Mouse (Mus musculus) bone marrow macrophage, adult 2 months (primary cell): ENCODE data around the gene Vgll3. TPM values are rescaled to one million over a fixed set of nuclear protein-coding genes. Genes with fewer than 3 reads are reported as not detected.

Experiments used
- H3K27ac ChIP-seq: 2 replicates; pipeline ENCODE4 v1.5.1; 2012; ENCODE audit warnings: low read depth, low read length; ENCODE audit not compliant: insufficient read depth
- H3K4me1 ChIP-seq: 2 replicates; pipeline ENCODE4 v1.6.1; 2012; ENCODE audit warnings: low read length; ENCODE audit not compliant: control insufficient read depth, insufficient read depth
- H3K4me3 ChIP-seq: 2 replicates; pipeline ENCODE4 v1.5.1; 2012; ENCODE audit warnings: mild to moderate bottlenecking, low read length, moderate library complexity; ENCODE audit not compliant: insufficient read depth
- CTCF ChIP-seq: IDR thresholded peaks from 2 replicates; pipeline ENCODE4 v1.5.1; 2012; ENCODE audit warnings: low read depth, mild to moderate bottlenecking, low read length, moderate library complexity
- POLR2A ChIP-seq: IDR thresholded peaks from 2 replicates; pipeline ENCODE4 v1.6.1; 2012; ENCODE audit warnings: mild to moderate bottlenecking, low read depth, low read length, borderline replicate concordance
- polyA plus RNA-seq: library from polyadenylated mRNA; stranded (reverse); fragments of >200 nt; gene quantifications from 2 replicates; pipeline ENCODE4 v1.2.4, GENCODE M21; 2012; ENCODE audit not compliant: missing spikeins, insufficient read depth, insufficient read length

Gene Vgll3
- polyA plus RNA-seq, 1 experiment, result 1.5 TPM

DNA sequence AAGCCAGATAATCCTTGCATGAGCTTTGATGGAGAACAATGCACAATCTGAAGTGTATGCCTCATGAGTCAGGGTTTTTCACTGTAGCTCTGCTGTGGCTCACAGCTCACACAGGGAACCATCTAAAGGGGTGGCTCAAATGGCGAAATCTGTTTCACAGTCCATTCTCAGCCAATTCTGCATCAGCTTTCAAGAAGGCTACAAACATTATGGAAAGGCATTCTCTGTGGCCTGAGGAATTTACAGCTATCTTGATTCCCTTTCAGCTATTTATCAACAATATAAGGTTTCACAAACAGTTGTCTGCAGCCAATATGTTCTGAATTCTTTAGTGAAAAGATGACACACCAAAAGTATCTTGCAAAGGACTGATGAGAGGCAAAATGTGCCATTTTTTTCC lies 35.1 kb downstream of the Vgll3 start:
- H3K27ac ChIP-seq, result no peak overlapping the region
- no peak overlapping the region for H3K4me3 ChIP-seq
- H3K4me1 ChIP-seq, result no peaks in the 10 kb centered on the region
- no peak for TF ChIP-seq CTCF
- no peak for TF ChIP-seq POLR2A

DNA sequence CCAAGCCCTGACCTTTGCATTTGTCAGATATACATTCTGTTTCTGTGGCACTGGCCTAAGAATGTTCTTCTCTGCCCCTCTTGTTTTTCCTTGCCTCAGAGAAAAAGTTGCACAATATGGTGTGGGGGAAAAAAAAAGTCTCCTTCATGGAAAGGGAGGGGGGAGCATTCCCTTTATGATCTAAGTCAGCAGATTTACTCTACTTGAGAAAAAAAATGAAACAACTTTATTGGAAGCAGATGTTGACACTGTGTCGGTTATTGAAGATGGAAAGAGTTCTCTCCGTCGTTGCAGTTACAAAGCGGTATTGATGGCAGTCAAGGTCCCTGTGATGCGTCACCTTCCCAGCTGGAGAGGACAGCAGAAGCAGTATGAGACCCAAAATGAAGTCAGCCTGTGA lies 49.4 kb downstream of the Vgll3 start:
- no peak for TF ChIP-seq POLR2A
- TF ChIP-seq CTCF, result no peak
- Histone ChIP-seq H3K4me3 (no peak overlapping the region), H3K27ac (no peak overlapping the region), H3K4me1 (no peaks in the 10 kb centered on the region)

DNA sequence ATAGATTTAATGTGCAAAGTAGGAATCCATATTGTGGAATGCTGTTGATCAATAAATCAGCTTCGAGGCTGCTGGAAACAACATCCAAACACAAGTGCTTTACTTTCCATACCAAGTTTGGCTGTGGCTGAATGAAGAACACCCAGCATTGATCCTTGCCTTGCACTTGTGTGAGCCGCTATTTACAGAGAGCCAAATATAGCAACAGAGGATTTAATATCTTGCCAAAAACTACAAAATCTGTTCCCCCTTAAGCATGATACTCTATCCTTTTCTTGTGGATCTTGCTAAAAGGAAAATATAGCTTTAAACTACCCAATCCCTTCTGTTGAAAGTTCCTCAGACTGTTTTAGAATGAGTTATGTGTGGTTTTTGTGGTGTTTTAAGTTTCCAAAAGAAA lies 52.9 kb downstream of the Vgll3 start:
- H3K4me1 ChIP-seq, result no peaks in the 10 kb centered on the region
- no peak overlapping the region for H3K4me3 ChIP-seq
- TF ChIP-seq CTCF (no peak), POLR2A (no peak)
- no peak overlapping the region for H3K27ac ChIP-seq

DNA sequence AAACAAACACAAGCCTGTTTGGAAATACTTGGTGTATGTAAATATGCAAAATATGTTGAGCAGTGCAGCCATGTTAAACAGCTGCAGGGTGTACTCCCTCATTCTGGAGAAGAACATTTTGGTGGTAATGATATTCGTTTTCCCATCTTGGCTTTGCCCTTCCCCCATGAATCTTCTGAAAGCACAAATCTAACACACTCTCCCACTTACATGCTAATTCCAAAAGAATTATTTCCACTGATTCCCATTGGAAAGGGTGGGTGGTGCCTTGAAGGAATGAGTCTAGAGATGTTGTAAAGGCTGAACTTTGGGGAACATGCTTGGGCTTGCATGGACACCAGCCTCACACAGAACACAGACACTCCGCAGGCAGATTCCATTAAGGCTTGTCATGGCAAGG lies 53.9 kb downstream of the Vgll3 start:
- Histone ChIP-seq H3K4me3 (no peak overlapping the region), H3K27ac (no peak overlapping the region), H3K4me1 (no peaks in the 10 kb centered on the region)
- TF ChIP-seq POLR2A (no peak), CTCF (no peak)

DNA sequence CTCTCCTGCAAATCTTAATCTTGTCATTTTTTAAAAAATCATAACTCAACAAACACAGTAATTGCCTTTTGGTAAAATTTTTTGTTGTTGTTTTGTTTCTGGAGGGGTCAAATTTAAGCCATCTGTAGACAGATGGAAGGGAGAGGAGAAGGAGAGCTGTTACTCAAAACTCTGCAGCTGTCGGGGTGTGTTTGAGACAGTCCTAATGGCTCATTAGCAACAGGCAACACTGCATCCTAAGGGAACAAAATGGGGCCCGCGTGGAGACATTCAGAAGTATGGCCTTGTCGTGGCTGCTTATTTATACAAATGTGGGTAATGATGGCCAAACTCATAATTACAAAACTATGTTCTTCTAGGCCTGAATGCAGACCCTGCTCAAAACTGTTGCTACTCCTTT lies 73.9 kb downstream of the Vgll3 start:
- Histone ChIP-seq H3K27ac (no peak overlapping the region), H3K4me3 (no peak overlapping the region), H3K4me1 (no peaks in the 10 kb centered on the region)
- TF ChIP-seq CTCF, result no peak
- TF ChIP-seq POLR2A, result no peak
